Mouse (Mus musculus) limb, embryonic 14.5 days (tissue): ENCODE data around the gene Batf. TPM values are rescaled to one million over a fixed set of nuclear protein-coding genes. Genes with fewer than 3 reads are reported as not detected.
"Not testable (repeated sequence)": the region's sequence is repeated elsewhere in the genome, so short reads cannot be mapped to it uniquely, and the experiment has no call there.

Source experiments
- ATAC-seq: fragments of 200-750 bp; cut with Nextera tagmentation; 2 replicates; pipeline ENCODE4 v1.8.0; 2017; ENCODE audit warnings: low read depth, moderate number of reproducible peaks, moderate TSS enrichment; ENCODE audit not compliant: low FRiP score
- DNase-seq: peaks from one replicate; pipeline ENCODE4 v3.0.0-alpha.2; 2015; ENCODE audit warnings: low spot score
- H3K27ac ChIP-seq: fragments of 300-500 bp; sonication (generic); replicated peaks from 2 replicates; pipeline ENCODE4 v1.5.1; 2014; ENCODE audit warnings: low read depth, mild to moderate bottlenecking, low read length, moderate library complexity, mixed read lengths
- H3K27me3 ChIP-seq: fragments of 300-500 bp; sonication (generic); 2 replicates; pipeline ENCODE4 v1.6.1; 2014; ENCODE audit warnings: low read length, mixed read lengths; ENCODE audit not compliant: control insufficient read depth, insufficient read depth
- H3K36me3 ChIP-seq: fragments of 300-500 bp; sonication (generic); 2 replicates; pipeline ENCODE4 v1.6.1; 2014; ENCODE audit warnings: mild to moderate bottlenecking, low read length, moderate library complexity, mixed read lengths; ENCODE audit not compliant: control insufficient read depth, insufficient read depth
- H3K4me1 ChIP-seq: fragments of 300-500 bp; sonication (generic); 2 replicates; pipeline ENCODE4 v1.6.1; 2014; ENCODE audit warnings: antibody characterized with exemption, low read length, mixed read lengths; ENCODE audit not compliant: control insufficient read depth, insufficient read depth
- H3K4me2 ChIP-seq: fragments of 300-500 bp; sonication (generic); replicated peaks from 2 replicates; pipeline ENCODE4 v1.6.1; 2014; ENCODE audit warnings: low read depth, mild to moderate bottlenecking, low read length, moderate library complexity; ENCODE audit not compliant: severe bottlenecking
- H3K4me3 ChIP-seq: fragments of 300-500 bp; sonication (generic); replicated peaks from 2 replicates; pipeline ENCODE4 v1.5.1; 2014; ENCODE audit warnings: low read length
- H3K9ac ChIP-seq: fragments of 300-500 bp; sonication (generic); 2 replicates; pipeline ENCODE4 v1.6.1; 2014; ENCODE audit warnings: mild to moderate bottlenecking, low read depth, low read length, moderate library complexity; ENCODE audit not compliant: severe bottlenecking
- H3K9me3 ChIP-seq: fragments of 300-500 bp; sonication (generic); 2 replicates; pipeline ENCODE4 v1.6.1; 2016; ENCODE audit warnings: low read length; ENCODE audit not compliant: control insufficient read depth
- POLR2A ChIP-seq: fragments of 200-500 bp; IDR thresholded peaks from 2 replicates; pipeline ENCODE4 v1.8.0; 2012; ENCODE audit warnings: inconsistent platforms, mild to moderate bottlenecking, moderate library complexity, borderline replicate concordance; ENCODE audit not compliant: insufficient read depth, insufficient read length; ENCODE audit errors: extremely low read depth
- WGBS: fragments of 180-500 bp; shearing (Covaris S2); extraction: QIAGEN DNeasy Blood & Tissue Kit; methylation state at CpG from one replicate; pipeline ENCODE4 v1.1.7; 2014; 5-methylcytosine and 5-hydroxymethylcytosine counted together
- polyA plus RNA-seq, 2 experiments: library from polyadenylated mRNA; depleted of rRNA in 1 of 2; stranded (reverse) in 1 of 2; unstranded in 1 of 2; fragments of >200 nt; fragmentation: Nextera tagmentation in 1 of 2; extraction: Ambion mirVana in 1 of 2; gene quantifications; 2 replicates each; pipeline versions ENCODE4 v1.2.1 to v1.2.3; 2012 to 2014

Gene Batf
- polyA plus RNA-seq, 2 experiments: 3.2 to 4.6 TPM

- H3K9me3 ChIP-seq: no peaks in the 10 kb centered on the region
- H3K27me3 ChIP-seq: no peaks in the 10 kb centered on the region
- no peaks in the 10 kb centered on the region for H3K36me3 ChIP-seq
- no peak overlapping the region for H3K4me3 ChIP-seq
- no peak overlapping the region for H3K9ac ChIP-seq
- no peaks in the 10 kb centered on the region; the same call in 1 of the 2 replicates for H3K4me1 ChIP-seq
- TF ChIP-seq POLR2A: no peak
- DNase-seq (no peak), ATAC-seq (no peak)
- no peak overlapping the region for H3K27ac ChIP-seq
- H3K4me2 ChIP-seq: no peak overlapping the region
- WGBS: 77% methylated on average over 2 of the region's 2 CpGs
These were observed 27.1 kb upstream of the Batf start for GRCm38 (mm10) chr12:85659319-85659718.

DNA sequence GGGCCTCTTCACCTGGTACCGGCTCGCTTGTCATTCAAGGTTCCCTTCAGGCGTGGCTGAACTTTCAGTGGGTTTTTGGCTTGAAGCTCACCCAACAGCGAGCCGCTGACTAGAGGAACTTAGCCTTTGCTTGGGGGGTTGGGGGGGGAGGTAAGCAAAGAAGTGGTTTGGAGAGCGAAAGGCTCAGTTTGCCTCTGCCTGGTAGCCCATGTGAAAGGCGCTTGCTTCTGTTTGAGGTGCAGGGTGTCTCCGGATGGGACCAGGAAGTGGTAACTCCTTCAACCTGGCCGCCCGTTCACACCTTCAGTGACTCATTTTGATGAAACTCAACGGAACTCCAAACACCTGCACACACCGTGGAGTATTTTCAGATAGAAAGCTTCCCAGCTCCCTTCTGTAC, 25.6 kb upstream of the Batf start:
- Histone ChIP-seq H3K9ac (no peak overlapping the region), H3K4me3 (no peak overlapping the region), H3K36me3 (no peaks in the 10 kb centered on the region), H3K9me3 (no peaks in the 10 kb centered on the region), H3K4me2 (no peak overlapping the region), H3K27me3 (no peaks in the 10 kb centered on the region), H3K27ac (no peak overlapping the region), H3K4me1 (no peaks in the 10 kb centered on the region; the same call in 1 of the 2 replicates)
- DNase-seq: no peak
- 90% methylated on average over 12 of the region's 12 CpGs for WGBS
- no peak for TF ChIP-seq POLR2A
- ATAC-seq: no peak

DNA sequence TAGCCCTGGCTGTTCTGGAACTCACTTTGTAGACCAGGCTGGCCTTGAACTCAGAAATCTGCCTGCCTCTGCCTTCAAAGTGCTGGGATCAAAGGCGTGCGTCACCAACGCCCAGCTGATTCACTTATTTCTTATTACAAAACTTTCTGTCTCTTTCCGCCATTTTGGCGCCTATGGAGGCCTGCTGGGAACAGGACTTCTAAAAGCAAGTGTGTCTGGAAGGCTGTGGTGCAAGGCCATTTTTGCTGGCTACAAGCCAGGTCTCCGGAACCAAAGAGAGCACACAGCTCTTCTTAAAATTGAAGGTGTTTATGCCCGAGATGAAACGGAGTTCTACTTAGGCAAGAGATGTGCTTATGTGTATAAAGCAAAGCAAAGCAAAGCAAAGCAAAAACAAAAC, 24.2 kb upstream of the Batf start:
- not testable (repeated sequence) for H3K9ac ChIP-seq, H3K27me3 ChIP-seq, H3K27ac ChIP-seq, H3K4me2 ChIP-seq, DNase-seq, H3K9me3 ChIP-seq, H3K4me3 ChIP-seq, H3K4me1 ChIP-seq, ATAC-seq, H3K36me3 ChIP-seq
- WGBS: 87% methylated on average over 8 of the region's 8 CpGs

DNA sequence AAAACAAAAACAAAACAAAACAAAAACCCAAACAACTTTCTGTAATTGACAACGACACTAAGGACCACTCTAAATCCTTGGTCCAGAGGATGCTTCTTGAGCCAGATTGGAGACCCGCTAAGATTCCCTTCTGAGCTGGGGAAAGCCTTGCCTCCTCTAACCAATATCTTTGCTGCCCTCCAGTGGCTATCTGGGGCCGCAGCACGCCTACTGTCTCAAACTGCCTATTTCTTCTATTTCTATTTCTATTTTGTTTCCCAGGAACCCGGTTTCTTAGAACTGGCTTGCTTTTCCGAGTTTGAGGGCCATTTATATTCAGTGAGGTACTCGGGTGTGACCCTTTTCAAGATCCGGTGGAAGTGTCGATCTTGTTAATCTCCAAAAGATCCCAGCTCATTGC, 23.6 kb upstream of the Batf start:
- Histone ChIP-seq H3K4me3 (no peak overlapping the region), H3K27ac (no peak overlapping the region), H3K9me3 (no peaks in the 10 kb centered on the region), H3K27me3 (no peaks in the 10 kb centered on the region), H3K36me3 (no peaks in the 10 kb centered on the region), H3K4me2 (peak overlapping the region; percentile 14), H3K4me1 (no peaks in the 10 kb centered on the region), H3K9ac (no peak overlapping the region)
- ATAC-seq (peak; percentile 60; the same call in 1 of the 2 replicates), DNase-seq (peak; percentile 93)
- 14% methylated on average over 9 of the region's 9 CpGs for whole genome bisulfite sequencing
- TF ChIP-seq POLR2A: no peak

DNA sequence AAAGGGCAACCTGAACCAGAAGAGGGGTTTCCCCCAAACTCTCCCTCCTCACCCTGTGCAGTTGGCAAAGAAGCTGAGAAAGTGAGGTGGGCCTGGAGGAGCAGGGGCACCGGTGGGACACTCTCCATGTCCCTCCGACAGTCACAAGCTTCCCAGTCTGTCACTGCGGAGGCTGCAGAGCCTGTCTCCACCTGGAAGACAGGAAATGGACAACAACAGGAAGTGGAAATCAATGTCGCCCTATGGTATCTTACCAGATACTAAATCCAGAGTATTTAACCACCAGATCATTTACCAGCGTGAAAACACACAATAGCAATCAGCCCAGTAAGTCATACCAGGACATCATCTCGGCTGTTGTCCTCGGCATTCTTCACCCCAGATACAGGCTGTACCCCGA, 20.4 kb upstream of the Batf start:
- no peak for DNase-seq
- no peak for TF ChIP-seq POLR2A
- ATAC-seq: no peak
- WGBS: 81% methylated on average over 8 of the region's 8 CpGs
- H3K9me3 ChIP-seq: no peaks in the 10 kb centered on the region
- no peak overlapping the region for H3K4me3 ChIP-seq
- H3K27me3 ChIP-seq: no peaks in the 10 kb centered on the region
- H3K9ac ChIP-seq: no peak overlapping the region
- no peaks in the 10 kb centered on the region for H3K4me1 ChIP-seq
- no peaks in the 10 kb centered on the region for H3K36me3 ChIP-seq
- H3K4me2 ChIP-seq: no peak overlapping the region
- no peak overlapping the region for H3K27ac ChIP-seq

DNA sequence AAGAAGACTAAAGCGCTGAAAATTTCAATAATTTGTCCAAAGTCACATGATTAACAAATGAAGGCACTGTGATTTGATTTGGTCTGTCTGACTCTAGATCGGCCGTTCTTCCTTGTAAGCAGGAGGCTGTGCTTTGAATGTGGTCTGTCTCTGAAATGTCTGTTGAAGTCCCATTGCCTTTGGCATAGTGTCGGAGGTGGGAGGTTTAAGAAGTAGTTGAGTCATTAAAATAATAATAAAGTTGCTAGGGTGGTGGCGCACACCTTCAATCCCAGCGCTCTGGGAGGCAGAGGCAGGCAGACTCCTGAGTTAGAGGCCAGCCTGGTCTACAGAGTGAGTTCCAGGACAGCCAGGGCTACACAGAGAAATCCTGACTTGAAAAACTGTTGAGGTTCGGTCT, 19.4 kb upstream of the Batf start:
- ATAC-seq (no peak), DNase-seq (no peak)
- no peak overlapping the region for H3K9ac ChIP-seq
- no peak overlapping the region for H3K4me2 ChIP-seq
- H3K27ac ChIP-seq: no peak overlapping the region
- no peaks in the 10 kb centered on the region for H3K36me3 ChIP-seq
- no peaks in the 10 kb centered on the region for H3K27me3 ChIP-seq
- WGBS: 90% methylated on average over 7 of the region's 7 CpGs
- H3K4me3 ChIP-seq: no peak overlapping the region
- H3K4me1 ChIP-seq: no peaks in the 10 kb centered on the region
- H3K9me3 ChIP-seq: no peaks in the 10 kb centered on the region
- no peak for TF ChIP-seq POLR2A
